19 mouse cellular contexts compared by ENCODE assay signal in the genomic region with DNA sequence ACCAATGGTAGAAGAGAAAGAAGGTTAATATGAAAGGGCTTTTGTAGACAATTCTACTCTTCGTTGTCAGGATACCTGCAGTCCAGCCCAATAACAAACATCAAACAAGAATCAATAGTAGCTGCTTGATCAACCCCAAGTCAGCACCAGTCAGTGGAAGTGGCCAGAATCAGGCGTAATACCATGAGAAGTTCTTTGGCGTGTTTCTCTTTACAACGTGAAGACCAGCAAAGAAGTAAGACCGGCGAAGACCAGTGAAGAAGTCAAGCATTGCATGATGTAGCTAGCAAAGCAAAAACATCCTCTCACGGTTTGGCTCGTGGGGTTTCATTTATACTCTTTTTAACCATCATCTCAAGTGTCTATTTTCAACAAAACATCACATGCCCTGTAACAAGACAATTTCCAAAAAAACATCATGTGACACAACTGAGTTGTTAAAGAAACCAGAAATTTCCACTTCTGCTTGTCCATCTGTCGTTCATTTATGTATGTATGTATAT. TPM values are rescaled to one million over a fixed set of nuclear protein-coding genes. Genes with fewer than 3 reads are reported as not detected.
DNase-seq lines count a peak whose midpoint lies in the region; TF ChIP-seq lines count a peak whose summit lies in the region.
"Had no signal": no experiment of that assay in that cellular context is flagged by ENCODE, and none has a peak within 500 bp of the region (broad histone marks: within the 10 kb centered on the region; RNA-seq: fewer than 3 reads in every experiment).

No protein-coding gene starts in this region.

- TF ChIP-seq CTCF in thymus, adult 2 months (IDR thresholded peaks at IDR 0.05; ENCODE audit: borderline replicate concordance, control insufficient read depth, extremely low read depth, insufficient read depth, low read length, poor library complexity), result no peak

- H3K9me3 ChIP-seq in heart, embryonic 10.5 days, result no peaks in the 10 kb centered on the region
- H3K9me3 ChIP-seq: embryonic facial prominence, embryonic 10.5 days; embryonic facial prominence, embryonic 12.5 days; forebrain, embryonic 12.5 days had no signal

- H3K4me1 ChIP-seq in heart, embryonic 10.5 days, result 0 out of 2 replicates have a peak, but pooled peaks cover 3% of the 10 kb centered on the region
- peaks cover 5% of the 10 kb centered on the region; the same call in 1 of the 2 replicates for H3K4me1 ChIP-seq in thymus, adult 2 months (replicated peaks; ENCODE audit: control insufficient read depth, insufficient read depth, low read length)
- H3K4me1 ChIP-seq: embryonic facial prominence, embryonic 10.5 days; embryonic facial prominence, embryonic 12.5 days; forebrain, embryonic 12.5 days had no signal

- no peak for TF ChIP-seq POLR2A in thymus, adult 2 months (IDR thresholded peaks at IDR 0.05; ENCODE audit: control insufficient read depth, extremely low read depth, insufficient read depth, low read length, poor library complexity)

- WGBS in heart, embryonic 10.5 days, result 91% methylated on average over 9 of the region's 9 CpGs
- 95% methylated on average over 9 of the region's 9 CpGs for WGBS in thymus, adult 2 months

- H3K27me3 ChIP-seq in heart, embryonic 10.5 days (ENCODE audit: insufficient read depth, poor library complexity, severe bottlenecking), result no peaks in the 10 kb centered on the region
- no peaks in the 10 kb centered on the region for H3K27me3 ChIP-seq in splenic B cell, adult 2 months (ENCODE audit: control insufficient read depth, insufficient read depth, low read length, poor library complexity, severe bottlenecking)
- H3K27me3 ChIP-seq in thymus, adult 2 months (ENCODE audit: control insufficient read depth, insufficient read depth, low read length), result no peaks in the 10 kb centered on the region
- H3K27me3 ChIP-seq: embryonic facial prominence, embryonic 12.5 days; forebrain, embryonic 12.5 days; Patski had no signal

- no peak overlapping the region for H3K4me3 ChIP-seq in heart, embryonic 10.5 days
- H3K4me3 ChIP-seq in thymus, adult 2 months (ENCODE audit: control insufficient read depth, insufficient read depth, low read length), result no peak overlapping the region
- H3K4me3 ChIP-seq: embryonic facial prominence, embryonic 10.5 days; embryonic facial prominence, embryonic 12.5 days; forebrain, embryonic 12.5 days had no signal

- H3K27ac ChIP-seq in heart, embryonic 10.5 days, result no peak overlapping the region
- no peak overlapping the region for H3K27ac ChIP-seq in thymus, adult 2 months (ENCODE audit: control insufficient read depth, insufficient read depth, low read length)
- H3K27ac ChIP-seq: embryonic facial prominence, embryonic 10.5 days; embryonic facial prominence, embryonic 12.5 days; forebrain, embryonic 12.5 days had no signal

- no peaks in the 10 kb centered on the region for H3K36me3 ChIP-seq in heart, embryonic 10.5 days
- 0 out of 2 replicates have a peak, but pooled peaks cover 2% of the 10 kb centered on the region for H3K36me3 ChIP-seq in splenic B cell, adult 2 months (ENCODE audit: control insufficient read depth, insufficient read depth, low read length, poor library complexity, severe bottlenecking)
- no peaks in the 10 kb centered on the region for H3K36me3 ChIP-seq in thymus, adult 2 months (ENCODE audit: control insufficient read depth, insufficient read depth, low read length)
- H3K36me3 ChIP-seq: embryonic facial prominence, embryonic 10.5 days; embryonic facial prominence, embryonic 12.5 days; forebrain, embryonic 12.5 days; G1E had no signal

- peak; percentile 18 for DNase-seq in heart, adult 11 months
- no peak for DNase-seq in heart, embryonic 10.5 days (ENCODE audit: low spot score)
- peak; percentile 48 to 54 for DNase-seq in spleen, postnatal 36 days (ENCODE audit: low spot score in 2 of 2)
- no peak for DNase-seq in spleen, postnatal 14 days (ENCODE audit: low spot score in 2 of 2)
- peak; percentile 82 for DNase-seq in splenic B cell, adult 2 months (ENCODE audit: low read depth, low spot score)
- DNase-seq in thymus, adult 2 months, result no peak
- DNase-seq: adrenal gland, adult 8-10 months; adrenal gland, postnatal 14 days; adrenal gland, postnatal 36 days; cerebellum, adult 11-12 months; cerebellum, adult 2 months; cerebellum, adult 9-10 months; cerebellum, postnatal 10 days; cerebellum, postnatal 25 days had no signal

RNA-seq across cellular contexts. Expression of a gene that starts 27.0 kb away (rescaled TPM):
- polyA plus RNA-seq in heart, embryonic 10.5 days (2016; fragmentation: Nextera tagmentation; extraction: Ambion mirVana), result 8.5 and 15.2 TPM in 2 replicates
- polyA plus RNA-seq in thymus, adult 2 months (2012; rRNA removed), result 118 and 153 TPM in 2 replicates

Comparison
In these comparisons a context has a peak if more than half of its experiments do, and no peak if none do; other contexts are left out.
1. DNase-seq: peak in heart, adult 11 months (single experiment), spleen, postnatal 36 days (2 of 2) and splenic B cell, adult 2 months (single experiment); none in heart, embryonic 10.5 days (single experiment), spleen, postnatal 14 days (0 of 2) and thymus, adult 2 months (single experiment).